Mouse (Mus musculus): ENCODE data around the gene Shisa7. TPM values are rescaled to one million over a fixed set of nuclear protein-coding genes. Genes with fewer than 3 reads are reported as not detected.
"Not testable (repeated sequence)": the region's sequence is repeated elsewhere in the genome, so short reads cannot be mapped to it uniquely, and the experiment has no call there.

Shisa7 gene
- polyA plus RNA-seq, 1 experiment from 2014 or later = 1.1 TPM

DNA sequence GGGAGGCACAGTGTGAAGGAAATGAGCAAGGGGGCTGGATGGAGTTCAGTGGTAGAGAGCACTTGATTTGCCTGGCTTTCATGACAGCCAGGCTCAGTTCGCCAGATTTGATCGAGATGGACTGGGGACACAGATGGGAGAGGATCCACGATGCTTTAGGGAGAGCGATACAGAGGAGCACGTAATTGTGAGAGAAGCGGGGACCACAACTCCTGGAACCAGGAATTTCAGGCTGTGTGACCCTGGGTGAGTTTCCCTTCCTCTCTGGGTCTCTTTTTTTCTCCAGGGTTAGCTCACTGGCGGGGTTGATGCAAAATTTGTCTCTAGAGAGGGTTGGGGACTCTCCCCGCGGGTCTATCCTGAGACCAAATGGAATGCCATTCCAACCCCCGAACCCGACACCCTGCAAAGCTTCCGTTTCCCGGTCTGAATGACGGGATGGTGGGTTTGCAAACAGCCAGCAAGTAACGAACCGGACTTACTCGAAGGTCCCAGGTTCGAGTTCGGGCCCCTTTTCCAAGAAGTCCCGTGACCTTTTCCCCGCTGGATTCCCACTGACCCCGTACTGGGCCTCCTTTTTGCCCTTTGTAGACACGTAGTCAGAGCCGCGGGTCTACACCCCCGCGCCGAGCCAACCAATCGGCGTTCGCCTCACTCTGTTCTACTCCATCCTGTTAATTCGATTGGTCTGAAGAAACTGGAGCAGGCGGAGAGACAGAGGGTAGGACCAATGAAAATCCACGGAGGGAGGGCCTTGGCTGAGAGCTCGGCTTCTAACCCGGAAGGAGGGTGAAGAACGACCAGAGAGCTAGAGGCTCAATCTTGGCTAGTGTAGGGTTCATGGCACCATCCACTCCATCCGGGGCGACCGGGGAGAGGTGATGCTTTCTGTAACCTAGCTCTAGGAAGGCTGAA is 21.3 kb upstream of the Shisa7 start:
- Histone ChIP-seq H3K27ac (ENCODE audit: low read depth, low read length) (no peak overlapping the region; the same call in 1 of the 2 replicates), H3K4me1 (ENCODE audit: control insufficient read depth, insufficient read depth, low read length) (no peaks in the 10 kb centered on the region), H3K27me3 (ENCODE audit: control insufficient read depth, insufficient read depth, low read length) (no peaks in the 10 kb centered on the region), H3K36me3 (ENCODE audit: control insufficient read depth, insufficient read depth, low read length) (no peaks in the 10 kb centered on the region), H3K4me2 (replicated peaks; ENCODE audit: low read depth, low read length) (peak overlapping the region; percentile 46), H3K9me3 (ENCODE audit: control insufficient read depth, low read length) (no peaks in the 10 kb centered on the region), H3K4me3 (ENCODE audit: low read length) (peak overlapping the region; percentile 50), H3K9ac (ENCODE audit: low read depth, low read length) (peak overlapping the region; percentile 58)
- peak; percentile 100 for ATAC-seq (ENCODE audit: low FRiP score, low TSS enrichment)
- 6% methylated on average over 40 of the region's 40 CpGs for WGBS

DNA sequence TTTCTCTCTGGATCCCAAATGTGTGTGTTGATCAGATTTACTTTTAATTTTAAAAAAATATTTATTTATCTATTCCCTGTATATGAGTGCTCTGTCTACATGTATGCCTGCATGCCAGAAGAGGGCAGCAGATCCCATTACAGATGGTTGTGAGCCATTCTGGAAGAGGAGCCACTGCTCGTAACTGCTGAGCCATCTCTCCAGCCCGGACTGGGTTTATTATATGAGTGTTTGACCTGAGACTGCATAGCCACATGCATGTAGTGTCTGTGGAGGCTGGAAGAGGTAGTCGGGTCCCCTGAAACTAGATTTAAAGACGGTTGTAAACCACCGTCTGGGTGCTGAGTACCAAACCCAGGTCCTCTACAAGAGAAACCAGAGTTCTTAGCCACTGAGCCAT is 20.6 kb upstream of the Shisa7 start:
- H3K4me2 ChIP-seq (replicated peaks; ENCODE audit: low read depth, low read length) = peak overlapping the region; percentile 46; the same call in 1 of the 2 replicates
- H3K27me3 ChIP-seq (ENCODE audit: control insufficient read depth, insufficient read depth, low read length) = no peaks in the 10 kb centered on the region
- H3K4me3 ChIP-seq (ENCODE audit: low read length) = peak overlapping the region; percentile 50
- no peaks in the 10 kb centered on the region for H3K4me1 ChIP-seq (ENCODE audit: control insufficient read depth, insufficient read depth, low read length)
- no peak overlapping the region for H3K27ac ChIP-seq (ENCODE audit: low read depth, low read length)
- no peak overlapping the region for H3K9ac ChIP-seq (ENCODE audit: low read depth, low read length)
- H3K9me3 ChIP-seq (ENCODE audit: control insufficient read depth, low read length) = no peaks in the 10 kb centered on the region
- no peaks in the 10 kb centered on the region for H3K36me3 ChIP-seq (ENCODE audit: control insufficient read depth, insufficient read depth, low read length)
- peak; percentile 29; the same call in 1 of the 2 replicates for ATAC-seq (ENCODE audit: low FRiP score, low TSS enrichment)
- WGBS = 69% methylated on average over 5 of the region's 5 CpGs

DNA sequence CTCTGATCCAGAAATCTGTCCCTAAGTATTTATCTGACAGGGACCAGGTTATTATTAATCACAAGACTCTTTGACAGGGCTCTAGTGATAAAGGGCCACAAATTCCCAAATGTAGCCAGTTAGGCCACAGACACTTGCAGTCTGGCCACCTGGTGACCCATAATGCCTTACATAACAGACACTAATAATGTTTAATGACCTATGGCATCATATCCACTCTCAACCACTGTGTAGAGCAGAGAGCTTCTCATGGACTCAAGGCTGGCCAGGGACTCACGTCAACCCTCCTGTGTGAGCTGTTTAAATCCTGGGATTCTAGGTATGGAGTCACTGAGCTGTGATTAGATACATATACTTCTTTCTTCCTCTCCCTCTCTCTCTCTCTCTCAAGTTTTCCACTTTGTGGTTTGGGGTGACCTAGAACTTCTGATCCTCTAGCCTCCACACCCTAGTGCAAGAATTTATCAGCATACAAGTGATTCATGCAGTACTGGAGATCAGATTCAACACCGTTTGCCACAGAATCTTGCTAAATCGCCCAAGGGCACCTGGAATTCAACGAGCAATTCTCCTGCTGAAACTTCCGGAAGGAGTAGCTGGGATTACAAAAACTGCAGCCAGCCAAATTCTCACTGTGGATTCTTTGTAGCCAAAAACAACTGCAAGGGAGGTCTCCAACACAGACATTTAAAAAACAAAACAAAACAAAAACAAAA is 19.8 kb upstream of the Shisa7 start:
- ATAC-seq (ENCODE audit: low FRiP score, low TSS enrichment) = no peak
- Histone ChIP-seq H3K4me3 (ENCODE audit: low read length) (no peak overlapping the region), H3K27ac (ENCODE audit: low read depth, low read length) (no peak overlapping the region), H3K9me3 (ENCODE audit: control insufficient read depth, low read length) (no peaks in the 10 kb centered on the region), H3K27me3 (ENCODE audit: control insufficient read depth, insufficient read depth, low read length) (no peaks in the 10 kb centered on the region), H3K9ac (ENCODE audit: low read depth, low read length) (no peak overlapping the region), H3K36me3 (ENCODE audit: control insufficient read depth, insufficient read depth, low read length) (no peaks in the 10 kb centered on the region), H3K4me2 (replicated peaks; ENCODE audit: low read depth, low read length) (no peak overlapping the region), H3K4me1 (ENCODE audit: control insufficient read depth, insufficient read depth, low read length) (no peaks in the 10 kb centered on the region)
- 83% methylated on average over 5 of the region's 5 CpGs for WGBS

DNA sequence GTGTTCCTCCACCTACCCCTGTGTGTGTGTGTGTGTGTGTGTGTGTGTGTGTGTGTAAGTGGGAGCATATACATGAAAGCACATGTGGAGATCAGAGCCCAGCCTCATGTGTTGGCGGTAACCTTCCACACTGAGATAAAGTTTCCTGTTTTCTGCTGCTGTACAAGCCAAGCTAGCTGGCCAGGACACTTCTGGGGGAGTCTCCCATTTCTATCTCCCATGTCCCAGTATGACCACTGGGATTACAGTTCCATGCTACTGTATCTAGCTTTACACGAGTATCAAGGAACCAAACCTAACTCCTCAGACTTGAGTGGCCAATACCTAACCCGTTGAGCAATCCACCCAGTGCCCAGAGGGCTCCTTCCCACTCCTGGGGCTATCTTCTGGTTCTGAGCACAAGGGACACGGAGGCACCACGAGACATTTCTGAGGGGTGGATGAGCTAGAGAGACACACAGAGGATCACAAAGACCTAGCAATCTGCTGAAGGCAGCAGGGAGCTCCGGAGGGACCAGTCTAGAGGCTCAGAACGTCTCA is 19.1 kb upstream of the Shisa7 start:
- H3K36me3 ChIP-seq (ENCODE audit: control insufficient read depth, insufficient read depth, low read length) = no peaks in the 10 kb centered on the region
- H3K27ac ChIP-seq (ENCODE audit: low read depth, low read length) = no peak overlapping the region
- no peaks in the 10 kb centered on the region for H3K4me1 ChIP-seq (ENCODE audit: control insufficient read depth, insufficient read depth, low read length)
- ATAC-seq (ENCODE audit: low FRiP score, low TSS enrichment) = no peak
- WGBS = 78% methylated on average over 7 of the region's 7 CpGs
- H3K9ac ChIP-seq (ENCODE audit: low read depth, low read length) = no peak overlapping the region
- no peaks in the 10 kb centered on the region for H3K27me3 ChIP-seq (ENCODE audit: control insufficient read depth, insufficient read depth, low read length)
- no peak overlapping the region for H3K4me3 ChIP-seq (ENCODE audit: low read length)
- H3K4me2 ChIP-seq (replicated peaks; ENCODE audit: low read depth, low read length) = no peak overlapping the region
- no peaks in the 10 kb centered on the region for H3K9me3 ChIP-seq (ENCODE audit: control insufficient read depth, low read length)

DNA sequence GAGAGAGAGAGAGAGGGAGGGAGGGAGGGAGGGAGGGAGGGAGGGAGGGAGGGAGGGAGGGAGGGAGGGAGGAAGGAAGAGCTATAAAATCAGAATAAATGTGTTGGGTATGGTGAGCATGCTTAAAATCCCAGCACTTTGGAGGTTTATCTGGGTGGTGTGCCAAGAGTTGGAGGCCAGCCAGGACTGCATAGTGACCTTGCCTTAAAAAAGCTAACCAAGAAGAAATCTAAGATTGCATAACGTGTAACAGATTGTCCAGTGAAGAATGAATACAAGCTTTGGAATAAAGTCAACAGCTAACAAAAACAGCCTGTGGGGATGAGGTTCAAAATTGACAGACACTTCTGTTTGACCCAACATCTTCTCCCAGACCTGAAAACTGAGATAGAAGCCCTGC is 18.5 kb upstream of the Shisa7 start:
- H3K4me1 ChIP-seq (ENCODE audit: control insufficient read depth, insufficient read depth, low read length) = no peaks in the 10 kb centered on the region
- H3K27ac ChIP-seq (ENCODE audit: low read depth, low read length) = no peak overlapping the region
- H3K9me3 ChIP-seq (ENCODE audit: control insufficient read depth, low read length) = no peaks in the 10 kb centered on the region
- H3K27me3 ChIP-seq (ENCODE audit: control insufficient read depth, insufficient read depth, low read length) = no peaks in the 10 kb centered on the region
- 43% methylated on average over 1 of the region's 1 CpGs for WGBS
- no peak overlapping the region for H3K9ac ChIP-seq (ENCODE audit: low read depth, low read length)
- no peaks in the 10 kb centered on the region for H3K36me3 ChIP-seq (ENCODE audit: control insufficient read depth, insufficient read depth, low read length)
- no peak overlapping the region for H3K4me2 ChIP-seq (replicated peaks; ENCODE audit: low read depth, low read length)
- no peak overlapping the region for H3K4me3 ChIP-seq (ENCODE audit: low read length)
- ATAC-seq (ENCODE audit: low FRiP score, low TSS enrichment) = no peak

DNA sequence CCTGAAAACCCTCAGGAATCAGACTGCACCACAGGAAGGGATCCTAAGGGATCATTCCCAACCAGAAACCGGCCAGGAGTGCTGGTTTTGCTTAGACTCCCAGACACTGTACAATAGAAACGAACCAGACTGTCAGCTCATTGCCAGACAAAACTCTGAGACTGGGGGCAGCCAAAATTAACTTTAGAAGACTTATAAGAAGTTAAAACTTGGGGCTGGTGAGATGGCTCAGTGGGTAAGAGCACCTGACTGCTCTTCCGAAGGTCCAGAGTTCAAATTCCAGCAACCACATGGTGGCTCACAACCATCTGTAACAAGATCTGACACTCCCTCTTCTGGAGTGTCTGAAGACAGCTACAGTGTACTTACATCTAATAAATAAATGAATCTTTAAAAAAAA is 16.4 kb upstream of the Shisa7 start:
- H3K4me2 ChIP-seq (replicated peaks; ENCODE audit: low read depth, low read length); H3K27ac ChIP-seq (ENCODE audit: low read depth, low read length); H3K36me3 ChIP-seq (ENCODE audit: control insufficient read depth, insufficient read depth, low read length); H3K27me3 ChIP-seq (ENCODE audit: control insufficient read depth, insufficient read depth, low read length); H3K4me3 ChIP-seq (ENCODE audit: low read length); H3K9me3 ChIP-seq (ENCODE audit: control insufficient read depth, low read length); ATAC-seq (ENCODE audit: low FRiP score, low TSS enrichment); H3K4me1 ChIP-seq (ENCODE audit: control insufficient read depth, insufficient read depth, low read length); H3K9ac ChIP-seq (ENCODE audit: low read depth, low read length): not testable (repeated sequence)
- WGBS = 71% methylated on average over 3 of the region's 3 CpGs

DNA sequence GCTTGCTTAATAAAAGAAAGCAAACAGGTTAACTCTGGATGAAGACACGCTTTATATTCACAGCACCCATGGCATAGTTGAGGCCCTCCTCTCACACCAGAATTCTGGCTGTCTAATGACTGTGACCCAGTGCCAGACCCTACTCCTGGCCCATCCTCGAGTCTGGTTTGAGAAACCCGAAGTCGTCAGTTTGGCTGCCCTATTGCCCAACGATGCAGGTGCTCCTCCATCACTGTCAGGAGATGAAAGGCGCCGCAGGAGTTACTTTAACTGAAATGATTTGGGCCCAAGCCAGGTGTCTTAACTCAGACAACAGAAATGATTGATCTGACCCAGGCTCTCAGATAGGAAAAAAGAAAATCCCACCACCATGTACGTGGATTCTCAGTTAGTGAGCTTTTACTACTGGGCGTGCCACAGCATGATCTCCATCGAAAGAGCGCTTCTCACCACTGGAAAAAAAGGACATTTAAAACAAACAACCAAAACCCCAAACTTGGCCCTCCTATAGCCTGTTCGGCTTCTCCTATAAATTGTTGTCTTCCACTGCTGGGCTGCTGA is 15.0 kb upstream of the Shisa7 start:
- no peaks in the 10 kb centered on the region for H3K4me1 ChIP-seq (ENCODE audit: control insufficient read depth, insufficient read depth, low read length)
- WGBS = 64% methylated on average over 12 of the region's 12 CpGs
- H3K27me3 ChIP-seq (ENCODE audit: control insufficient read depth, insufficient read depth, low read length) = no peaks in the 10 kb centered on the region
- H3K9me3 ChIP-seq (ENCODE audit: control insufficient read depth, low read length) = no peaks in the 10 kb centered on the region
- H3K36me3 ChIP-seq (ENCODE audit: control insufficient read depth, insufficient read depth, low read length) = no peaks in the 10 kb centered on the region
- ATAC-seq (ENCODE audit: low FRiP score, low TSS enrichment) = no peak
- H3K27ac ChIP-seq (ENCODE audit: low read depth, low read length) = no peak overlapping the region
- no peak overlapping the region for H3K9ac ChIP-seq (ENCODE audit: low read depth, low read length)
- no peak overlapping the region for H3K4me2 ChIP-seq (replicated peaks; ENCODE audit: low read depth, low read length)
- H3K4me3 ChIP-seq (ENCODE audit: low read length) = no peak overlapping the region

DNA sequence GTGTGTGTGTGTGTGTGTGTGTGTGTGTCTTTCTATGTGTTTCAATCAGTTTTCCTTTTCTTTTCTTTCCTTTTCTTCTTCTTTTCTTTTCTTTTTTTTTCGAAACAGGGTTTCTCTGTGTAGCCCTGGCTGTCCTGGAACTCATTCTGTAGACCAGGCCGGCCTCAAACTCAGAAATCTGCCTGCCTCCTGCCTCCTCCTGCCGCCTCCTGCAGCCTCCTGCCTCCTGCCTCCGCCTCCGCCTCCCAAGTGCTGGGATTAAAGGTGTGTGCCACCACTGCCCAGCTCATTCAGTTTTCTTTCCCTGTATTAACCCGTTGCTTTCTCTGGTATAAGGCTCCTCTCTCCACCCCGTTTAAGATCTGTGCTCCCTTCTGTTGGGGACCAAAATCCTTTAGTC is 12.8 kb upstream of the Shisa7 start:
- Histone ChIP-seq H3K4me2 (replicated peaks; ENCODE audit: low read depth, low read length) (no peak overlapping the region), H3K36me3 (ENCODE audit: control insufficient read depth, insufficient read depth, low read length) (no peaks in the 10 kb centered on the region), H3K4me1 (ENCODE audit: control insufficient read depth, insufficient read depth, low read length) (no peaks in the 10 kb centered on the region), H3K9me3 (ENCODE audit: control insufficient read depth, low read length) (no peaks in the 10 kb centered on the region), H3K27ac (ENCODE audit: low read depth, low read length) (no peak overlapping the region), H3K27me3 (ENCODE audit: control insufficient read depth, insufficient read depth, low read length) (no peaks in the 10 kb centered on the region), H3K4me3 (ENCODE audit: low read length) (no peak overlapping the region), H3K9ac (ENCODE audit: low read depth, low read length) (no peak overlapping the region)
- no peak for ATAC-seq (ENCODE audit: low FRiP score, low TSS enrichment)
- 68% methylated on average over 7 of the region's 7 CpGs for WGBS
